Mouse (Mus musculus): ENCODE results near the gene Ngly1. TPM values are rescaled to one million over a fixed set of nuclear protein-coding genes. Genes with fewer than 3 reads are reported as not detected.
A peak's percentile ranks its signal among the peaks of the same experiment; 100 is the strongest.

Ngly1 gene
- total and polyA plus RNA-seq, 3 experiments, result 17.0 to 37.5 (median 21.7) TPM

- dilution Hi-C loops (cut with MboI; ENCODE audit: extremely low pct_ligation_motif_present, extremely low pct_unique_long_range_greater_than_20kb, low sequenced_read_pairs) (no loop called here), in situ Hi-C loops (cut with MboI; ENCODE audit: low pct_ligation_motif_present, low pct_unique_long_range_greater_than_20kb, low sequenced_read_pairs) (loop anchor here (10.0 kb wide), 1 partner anchor 117 kb away; the partner anchor contains the start of gene Top2b)
- DNase-seq (ENCODE audit: extremely low read depth), result no peak
- Histone ChIP-seq H3K36me3 (replicated peaks in 1 of 2; ENCODE audit: control insufficient read depth in 1 of 2, insufficient read depth in 1 of 2, low read length in 1 of 2) (peaks cover 0 to 10% of the 10 kb centered on the region in 2 experiments), H3K27me3 (replicated peaks) (no peaks in the 10 kb centered on the region), H3K9me3 (replicated peaks; ENCODE audit: low read length) (no peaks in the 10 kb centered on the region), H3K4me2 (ENCODE audit: insufficient read depth, low read depth, poor library complexity, severe bottlenecking) (peak overlapping the region; percentile 91), H3K9ac (ENCODE audit: insufficient read depth, low read depth) (peak overlapping the region; percentile 80; the same call in 1 of the 2 replicates), H3K4me3 (replicated peaks in 1 of 3; ENCODE audit: low read depth in 2 of 3, low read length in 2 of 3, poor library complexity in 1 of 3) (no peak overlapping the region), H3K79me2 (replicated peaks; ENCODE audit: control insufficient read depth, extremely low read depth, insufficient read depth, poor library complexity, severe bottlenecking) (0 out of 2 replicates have a peak, but pooled peaks cover 10% of the 10 kb centered on the region), H3K27ac (ENCODE audit: insufficient read depth, low read depth) (no peak overlapping the region), H3K4me1 (ENCODE audit: control insufficient read depth in 1 of 2, insufficient read depth in 2 of 2) (peaks cover 0 to 28% of the 10 kb centered on the region in 2 experiments; a peak in 3 of 4 replicates)
- TF ChIP-seq PAX5 (IDR thresholded peaks at IDR 0.05; ENCODE audit: low read length) (no peak), NRF1 (IDR thresholded peaks at IDR 0.05; ENCODE audit: low read depth, low read length) (no peak), ZKSCAN1 (IDR thresholded peaks at IDR 0.05; ENCODE audit: borderline replicate concordance, low read depth, low read length) (no peak), TCF12 (IDR thresholded peaks at IDR 0.05; ENCODE audit: low read depth, low read length) (no peak), CHD1 (IDR thresholded peaks at IDR 0.05; ENCODE audit: low read depth, low read length) (no peak)
Observed at GRCm38 (mm10) chr14:16248135-16248534, 945 bp upstream of the Ngly1 start.

DNA sequence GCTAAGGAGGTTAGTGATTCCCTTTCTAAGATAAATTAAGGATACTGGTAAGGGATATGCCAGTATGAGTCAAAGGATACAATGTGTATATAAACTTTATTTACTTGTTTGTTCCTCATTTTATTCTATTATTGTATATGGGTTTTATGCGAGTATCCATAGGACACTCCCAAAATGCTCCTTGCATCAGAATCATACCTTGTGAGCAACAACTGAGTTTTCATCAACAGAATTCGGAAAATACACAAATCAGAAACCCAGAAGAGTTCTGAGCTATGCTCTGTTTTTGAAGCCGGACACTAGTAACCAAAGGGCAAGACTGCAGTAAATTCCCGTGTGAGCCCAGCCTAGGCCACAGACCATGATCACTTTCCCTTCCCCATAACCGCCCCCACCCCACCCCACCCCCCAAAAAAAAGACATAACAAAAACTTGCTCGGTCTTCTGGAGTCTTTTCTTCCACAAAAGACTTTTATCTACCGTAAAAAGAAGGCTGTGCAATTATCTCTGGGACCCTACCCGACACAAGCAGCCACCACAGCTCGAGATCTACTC is 400 bp upstream of the Ngly1 start:
- peak; percentile 9 for DNase-seq (ENCODE audit: extremely low read depth)
- no peak for TF ChIP-seq EP300 (IDR thresholded peaks at IDR 0.05; ENCODE audit: low read length)
- no peak for TF ChIP-seq BHLHE40 (IDR thresholded peaks at IDR 0.05; ENCODE audit: low read depth, low read length)
- H3K9me3 ChIP-seq (replicated peaks; ENCODE audit: low read length), result no peaks in the 10 kb centered on the region
- dilution Hi-C loops (cut with MboI; ENCODE audit: extremely low pct_ligation_motif_present, extremely low pct_unique_long_range_greater_than_20kb, low sequenced_read_pairs), result no loop called here
- 0 out of 2 replicates have a peak, but pooled peaks cover 10% of the 10 kb centered on the region for H3K79me2 ChIP-seq (replicated peaks; ENCODE audit: control insufficient read depth, extremely low read depth, insufficient read depth, poor library complexity, severe bottlenecking)
- peaks cover 0 to 10% of the 10 kb centered on the region in 2 experiments for H3K36me3 ChIP-seq (replicated peaks in 1 of 2; ENCODE audit: control insufficient read depth in 1 of 2, insufficient read depth in 1 of 2, low read length in 1 of 2)
- H3K4me3 ChIP-seq (replicated peaks in 1 of 3; ENCODE audit: low read depth in 2 of 3, low read length in 2 of 3, poor library complexity in 1 of 3), result peak overlapping the region; percentile 66 to 71 (median 71)
- peak overlapping the region; percentile 80 for H3K9ac ChIP-seq (ENCODE audit: insufficient read depth, low read depth)
- in situ Hi-C loops (cut with MboI; ENCODE audit: low pct_ligation_motif_present, low pct_unique_long_range_greater_than_20kb, low sequenced_read_pairs), result loop anchor here (10.0 kb wide), 1 partner anchor 116 kb away; the partner anchor contains the start of gene Top2b
- no peaks in the 10 kb centered on the region for H3K27me3 ChIP-seq (replicated peaks)
- peaks cover 0 to 28% of the 10 kb centered on the region in 2 experiments; a peak in 3 of 4 replicates for H3K4me1 ChIP-seq (ENCODE audit: control insufficient read depth in 1 of 2, insufficient read depth in 2 of 2)
- H3K27ac ChIP-seq (ENCODE audit: insufficient read depth, low read depth), result no peak overlapping the region
- peak overlapping the region; percentile 91 for H3K4me2 ChIP-seq (ENCODE audit: insufficient read depth, low read depth, poor library complexity, severe bottlenecking)

- no peak for TF ChIP-seq SMC3 (IDR thresholded peaks at IDR 0.05; ENCODE audit: low read depth, low read length)
- no peak for TF ChIP-seq MYC (IDR thresholded peaks at IDR 0.05; ENCODE audit: low read depth, low read length)
- TF ChIP-seq ZC3H11A (IDR thresholded peaks at IDR 0.05; ENCODE audit: low read depth, low read length), result no peak
- TF ChIP-seq USF2 (conservative IDR thresholded peaks at IDR 0.05; ENCODE audit: low read depth, low read length), result no peak
- TF ChIP-seq MXI1 (IDR thresholded peaks at IDR 0.05; ENCODE audit: low read depth, low read length), result no peak
- no peak for TF ChIP-seq JUND (conservative IDR thresholded peaks at IDR 0.05; ENCODE audit: low read depth, low read length)
- TF ChIP-seq POLR2AphosphoS2 (IDR thresholded peaks at IDR 0.05; ENCODE audit: low read depth, low read length), result no peak
- TF ChIP-seq TCF12 (IDR thresholded peaks at IDR 0.05; ENCODE audit: low read depth, low read length), result no peak
- TF ChIP-seq POLR2A (IDR thresholded peaks at IDR 0.05; ENCODE audit: low read depth, low read length), result no peak
- no peak for TF ChIP-seq SIN3A (IDR thresholded peaks at IDR 0.05; ENCODE audit: low read length)
- TF ChIP-seq CTCF (conservative IDR thresholded peaks at IDR 0.05 in 1 of 2, IDR thresholded peaks at IDR 0.05 in 1 of 2; ENCODE audit: low read depth in 2 of 2, low read length in 2 of 2), result no peak
- TF ChIP-seq MEF2A (IDR thresholded peaks at IDR 0.05; ENCODE audit: borderline replicate concordance, low read depth, low read length), result no peak
- TF ChIP-seq IRF4 (IDR thresholded peaks at IDR 0.05; ENCODE audit: low read depth, low read length), result no peak
- no peak for TF ChIP-seq CHD1 (IDR thresholded peaks at IDR 0.05; ENCODE audit: low read depth, low read length)
- no peak for TF ChIP-seq RCOR1 (conservative IDR thresholded peaks at IDR 0.05; ENCODE audit: low read depth, low read length)
- no peak for TF ChIP-seq MAFK (IDR thresholded peaks at IDR 0.05; ENCODE audit: insufficient replicate concordance, low read length)
- no peak for DNase-seq (ENCODE audit: extremely low read depth)
- peak overlapping the region; percentile 88 for H3K4me2 ChIP-seq (ENCODE audit: insufficient read depth, low read depth, poor library complexity, severe bottlenecking)
- H3K36me3 ChIP-seq (replicated peaks in 1 of 2; ENCODE audit: control insufficient read depth in 1 of 2, insufficient read depth in 1 of 2, low read length in 1 of 2), result peaks cover 0 to 14% of the 10 kb centered on the region in 2 experiments
- dilution Hi-C loops (cut with MboI; ENCODE audit: extremely low pct_ligation_motif_present, extremely low pct_unique_long_range_greater_than_20kb, low sequenced_read_pairs) (no loop called here), in situ Hi-C loops (cut with MboI; ENCODE audit: low pct_ligation_motif_present, low pct_unique_long_range_greater_than_20kb, low sequenced_read_pairs) (no loop called here)
- no peaks in the 10 kb centered on the region for H3K27me3 ChIP-seq (replicated peaks)
- no peaks in the 10 kb centered on the region for H3K9me3 ChIP-seq (replicated peaks; ENCODE audit: low read length)
- H3K4me3 ChIP-seq (replicated peaks in 1 of 3; ENCODE audit: low read depth in 2 of 3, low read length in 2 of 3, poor library complexity in 1 of 3), result peak overlapping the region; percentile 71 to 73 (median 71)
- H3K4me1 ChIP-seq (ENCODE audit: control insufficient read depth in 1 of 2, insufficient read depth in 2 of 2), result peaks cover 0 to 24% of the 10 kb centered on the region in 2 experiments; a peak in 3 of 4 replicates
- 0 out of 2 replicates have a peak, but pooled peaks cover 10% of the 10 kb centered on the region for H3K79me2 ChIP-seq (replicated peaks; ENCODE audit: control insufficient read depth, extremely low read depth, insufficient read depth, poor library complexity, severe bottlenecking)
- H3K9ac ChIP-seq (ENCODE audit: insufficient read depth, low read depth), result peak overlapping the region; percentile 85
- no peak overlapping the region for H3K27ac ChIP-seq (ENCODE audit: insufficient read depth, low read depth)
Observed at GRCm38 (mm10) chr14:16250099-16250498, 1.0 kb downstream of the Ngly1 start.
